Mouse (Mus musculus) intestine, embryonic 14.5 days (tissue): ENCODE results near the gene Vmn1r199. TPM values are rescaled to one million over a fixed set of nuclear protein-coding genes. Genes with fewer than 3 reads are reported as not detected.
"Not testable (repeated sequence)": the region's sequence is repeated elsewhere in the genome, so short reads cannot be mapped to it uniquely, and the experiment has no call there.

Experiments used
- ATAC-seq: fragments of 200-750 bp; cut with Nextera tagmentation; replicated peaks from 2 replicates; pipeline ENCODE4 v1.8.0; 2017; ENCODE audit warnings: low read depth, moderate number of reproducible peaks, moderate TSS enrichment, moderate library complexity; ENCODE audit not compliant: low FRiP score, low TSS enrichment
- DNase-seq: peaks from one replicate; pipeline ENCODE4 v3.0.0-alpha.2; 2018; ENCODE audit warnings: low spot score
- H3K27ac ChIP-seq: fragments of 300-500 bp; sonication (generic); 2 replicates; pipeline ENCODE4 v1.5.1; 2014; ENCODE audit warnings: low read depth, mild to moderate bottlenecking, control low read depth
- H3K27me3 ChIP-seq: fragments of 300-500 bp; sonication (generic); replicated peaks from 2 replicates; pipeline ENCODE4 v1.6.1; 2014; ENCODE audit warnings: low read length, control low read depth; ENCODE audit not compliant: control insufficient read depth, insufficient read depth
- H3K36me3 ChIP-seq: fragments of 300-500 bp; sonication (generic); 2 replicates; pipeline ENCODE4 v1.6.1; 2014; ENCODE audit warnings: low read length, control low read depth; ENCODE audit not compliant: control insufficient read depth, insufficient read depth
- H3K4me1 ChIP-seq: fragments of 300-500 bp; sonication (generic); replicated peaks from 2 replicates; pipeline ENCODE4 v1.6.1; 2014; ENCODE audit warnings: low read length, control low read depth, mixed read lengths; ENCODE audit not compliant: control insufficient read depth, insufficient read depth
- H3K4me2 ChIP-seq: fragments of 300-500 bp; sonication (generic); 2 replicates; pipeline ENCODE4 v1.6.1; 2014; ENCODE audit warnings: low read length
- H3K4me3 ChIP-seq: fragments of 300-500 bp; sonication (generic); 2 replicates; pipeline ENCODE4 v1.5.1; 2014; ENCODE audit warnings: low read depth, low read length, control low read depth, mixed read lengths
- H3K9ac ChIP-seq: fragments of 300-500 bp; sonication (generic); 2 replicates; pipeline ENCODE4 v1.6.1; 2014; ENCODE audit warnings: mild to moderate bottlenecking, low read length
- H3K9me3 ChIP-seq: fragments of 300-500 bp; sonication (generic); 2 replicates; pipeline ENCODE4 v1.6.1; 2016; ENCODE audit warnings: low read length, control low read depth; ENCODE audit not compliant: control insufficient read depth
- WGBS: fragments of 180-500 bp; shearing (Covaris S2); extraction: QIAGEN DNeasy Blood & Tissue Kit; methylation state at CpG from one replicate; pipeline ENCODE4 v1.1.7; 2014; 5-methylcytosine and 5-hydroxymethylcytosine counted together
- polyA plus RNA-seq: library from polyadenylated mRNA; unstranded; fragments of >200 nt; fragmentation: Nextera tagmentation; extraction: Ambion mirVana; gene quantifications from 2 replicates; pipeline ENCODE4 v1.2.1, GENCODE M21; 2014

Vmn1r199 gene
- polyA plus RNA-seq, result not detected in 2 replicates

DNA sequence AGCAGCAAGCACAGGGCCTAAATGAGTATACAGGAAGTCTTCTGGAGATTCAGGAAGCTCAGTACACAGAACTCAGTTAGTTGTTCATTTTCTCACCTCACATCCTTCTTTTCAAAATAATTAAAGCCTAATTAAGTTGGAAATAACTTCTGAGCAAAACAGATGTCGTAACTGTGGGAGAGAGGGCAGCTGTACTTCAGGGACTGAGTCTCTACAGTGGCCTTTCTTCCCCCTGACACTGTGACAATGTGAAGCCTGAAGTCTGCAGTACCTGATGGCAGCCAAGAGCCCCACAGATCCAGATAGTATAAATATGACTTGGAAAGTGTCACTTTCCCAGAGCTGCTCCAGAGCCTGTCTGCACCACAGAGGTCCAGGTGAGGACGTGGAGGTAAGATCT lies at the start of gene Vmn1r199:
Gene Vmn1r199, plus strand, starts transcription at position 301 of the 400 bp plus-strand sequence.
- Histone ChIP-seq H3K9ac (no peak within 1 kb of the TSS), H3K4me1 (no peaks in the 10 kb centered on the region), H3K27me3 (no peaks in the 10 kb centered on the region), H3K4me3 (no peak within 1 kb of the TSS), H3K4me2 (no peak within 1 kb of the TSS), H3K27ac (no peak within 1 kb of the TSS), H3K9me3 (no peaks in the 10 kb centered on the region), H3K36me3 (no peaks in the 10 kb centered on the region)
- no peak for ATAC-seq
- 72% methylated on average over 2 of the region's 2 CpGs for whole genome bisulfite sequencing
- no peak for DNase-seq

DNA sequence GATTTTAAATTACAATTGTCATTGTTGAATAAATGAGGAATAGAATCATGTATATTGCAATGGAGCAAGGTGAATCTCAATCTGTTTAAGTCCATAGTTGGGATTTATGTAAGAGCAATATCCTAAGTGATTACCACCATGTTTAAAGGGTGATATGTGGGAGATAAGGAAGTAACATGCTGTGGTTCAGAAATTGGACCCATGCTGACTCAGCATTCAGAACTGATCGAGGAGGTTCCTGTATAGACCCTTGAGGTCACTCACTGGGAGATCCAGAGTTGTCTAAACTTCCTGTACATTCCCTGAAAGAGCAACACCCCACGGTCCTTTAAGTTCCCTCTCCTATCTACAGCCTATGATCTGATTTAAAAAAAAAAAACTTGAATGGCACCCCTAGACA lies 46.3 kb upstream of the Vmn1r199 start:
- no peak overlapping the region for H3K4me3 ChIP-seq
- no peaks in the 10 kb centered on the region for H3K4me1 ChIP-seq
- no peaks in the 10 kb centered on the region for H3K27me3 ChIP-seq
- H3K9me3 ChIP-seq, result no peaks in the 10 kb centered on the region
- DNase-seq, result no peak
- no peak overlapping the region for H3K4me2 ChIP-seq
- no peak overlapping the region for H3K27ac ChIP-seq
- no peaks in the 10 kb centered on the region for H3K36me3 ChIP-seq
- 79% methylated on average over 2 of the region's 2 CpGs for WGBS
- H3K9ac ChIP-seq, result no peak overlapping the region
- ATAC-seq, result no peak

DNA sequence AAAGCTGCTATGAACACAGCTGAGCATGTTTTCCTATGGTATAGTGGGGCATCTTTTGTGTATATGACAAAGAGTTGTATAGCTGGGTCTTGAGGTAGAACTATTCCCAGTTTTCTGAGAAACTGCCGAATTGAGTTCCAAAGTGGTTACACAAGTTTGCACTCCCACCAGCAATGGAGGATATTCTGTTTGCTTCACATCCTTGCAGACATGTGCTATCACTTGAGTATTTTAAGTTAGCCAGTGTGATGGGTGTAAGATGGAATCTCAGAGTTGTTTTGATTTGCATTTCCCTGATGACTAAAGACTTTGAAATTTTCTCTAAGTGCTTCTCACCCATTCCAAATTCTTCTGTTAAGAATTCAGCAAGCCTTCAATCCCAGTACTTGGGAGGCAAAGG lies 44.1 kb upstream of the Vmn1r199 start:
- 91% methylated on average over 1 of the region's 1 CpGs for WGBS
- H3K4me2 ChIP-seq, result no peak overlapping the region
- H3K27ac ChIP-seq, result no peak overlapping the region
- no peaks in the 10 kb centered on the region for H3K4me1 ChIP-seq
- no peaks in the 10 kb centered on the region for H3K27me3 ChIP-seq
- H3K4me3 ChIP-seq, result no peak overlapping the region
- no peak for ATAC-seq
- DNase-seq, result no peak
- no peaks in the 10 kb centered on the region for H3K36me3 ChIP-seq
- no peaks in the 10 kb centered on the region for H3K9me3 ChIP-seq
- no peak overlapping the region for H3K9ac ChIP-seq

DNA sequence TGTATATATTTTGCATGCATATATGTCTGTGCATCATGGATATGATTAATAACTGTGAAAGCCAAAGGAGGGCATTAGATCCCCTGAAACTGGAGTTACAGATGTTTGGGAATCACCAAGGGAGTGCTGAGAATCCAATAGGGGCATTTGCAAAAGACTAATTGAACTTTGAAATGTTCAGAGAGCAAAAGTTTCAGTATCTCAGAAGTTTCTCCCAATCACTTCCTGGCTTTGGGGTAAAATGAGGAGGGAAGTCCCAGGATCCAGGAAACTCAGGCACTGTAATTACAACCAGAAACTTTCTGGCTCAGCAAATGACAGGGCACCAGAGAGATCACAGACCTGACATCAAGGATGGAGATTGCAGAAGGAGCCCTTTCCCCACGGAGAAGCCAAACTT lies 29.6 kb upstream of the Vmn1r199 start, which contains the start of gene Vmn1r198:
Gene Vmn1r198, plus strand, starts transcription at position 301 of the 400 bp plus-strand sequence.
- no peak within 1 kb of the TSS for H3K4me3 ChIP-seq
- DNase-seq (no peak), ATAC-seq (no peak)
- no peak within 1 kb of the TSS for H3K4me2 ChIP-seq
- no peaks in the 10 kb centered on the region for H3K4me1 ChIP-seq
- H3K27ac ChIP-seq, result no peak within 1 kb of the TSS
- no peaks in the 10 kb centered on the region for H3K36me3 ChIP-seq
- H3K9ac ChIP-seq, result no peak within 1 kb of the TSS
- H3K27me3 ChIP-seq, result no peaks in the 10 kb centered on the region
- no peaks in the 10 kb centered on the region for H3K9me3 ChIP-seq
- 22% methylated on average over 1 of the region's 1 CpGs for WGBS

DNA sequence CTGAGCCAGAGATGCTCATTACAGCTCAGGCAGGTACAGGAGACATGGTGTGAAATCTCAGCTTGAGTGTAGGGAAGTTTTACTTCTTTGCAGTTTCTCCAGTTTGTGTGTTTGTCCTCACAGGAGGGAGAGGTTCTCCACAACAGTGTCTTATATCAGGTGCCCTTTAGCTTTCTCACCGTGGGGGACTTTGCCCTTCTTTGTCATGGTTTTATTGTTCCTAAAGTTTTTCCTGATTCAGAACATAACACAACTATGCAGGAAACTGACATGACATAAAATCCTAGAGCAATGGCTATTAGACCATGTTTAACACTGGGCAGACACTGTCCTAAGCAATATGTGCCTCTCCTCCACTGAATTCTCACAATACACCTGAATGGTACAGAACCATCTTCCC lies 28.8 kb upstream of the Vmn1r199 start:
- H3K4me2 ChIP-seq, result no peak overlapping the region
- no peak overlapping the region for H3K4me3 ChIP-seq
- no peaks in the 10 kb centered on the region for H3K9me3 ChIP-seq
- H3K27ac ChIP-seq, result no peak overlapping the region
- DNase-seq, result no peak
- H3K9ac ChIP-seq, result no peak overlapping the region
- no peaks in the 10 kb centered on the region for H3K27me3 ChIP-seq
- no peaks in the 10 kb centered on the region for H3K4me1 ChIP-seq
- WGBS, result 92% methylated on average over 1 of the region's 1 CpGs
- H3K36me3 ChIP-seq, result no peaks in the 10 kb centered on the region
- ATAC-seq, result no peak

DNA sequence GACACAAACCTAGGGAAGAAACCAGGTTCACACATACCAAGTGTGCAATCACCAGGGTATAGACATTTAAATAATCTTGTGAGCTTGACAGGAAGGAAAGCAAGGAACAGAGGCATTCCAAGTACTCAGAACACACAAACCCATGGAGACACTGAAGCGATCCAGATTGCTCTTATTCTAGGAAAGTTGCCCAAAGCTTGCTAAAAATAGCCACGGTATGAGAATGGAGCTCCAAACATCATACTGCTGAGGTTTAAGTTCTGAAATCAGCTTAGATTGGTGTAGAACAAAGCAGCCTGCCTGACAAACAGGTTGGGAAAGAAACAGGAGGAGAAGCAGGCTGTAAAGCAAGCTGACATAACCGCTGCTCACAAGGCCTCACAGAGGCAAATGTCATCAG lies 1.5 kb downstream of the Vmn1r199 start:
- H3K4me1 ChIP-seq, H3K9me3 ChIP-seq, DNase-seq, H3K4me3 ChIP-seq, H3K36me3 ChIP-seq, H3K27me3 ChIP-seq, H3K9ac ChIP-seq, ATAC-seq, H3K4me2 ChIP-seq, H3K27ac ChIP-seq: not testable (repeated sequence)
- WGBS, result 50% methylated on average over 3 of the region's 3 CpGs

DNA sequence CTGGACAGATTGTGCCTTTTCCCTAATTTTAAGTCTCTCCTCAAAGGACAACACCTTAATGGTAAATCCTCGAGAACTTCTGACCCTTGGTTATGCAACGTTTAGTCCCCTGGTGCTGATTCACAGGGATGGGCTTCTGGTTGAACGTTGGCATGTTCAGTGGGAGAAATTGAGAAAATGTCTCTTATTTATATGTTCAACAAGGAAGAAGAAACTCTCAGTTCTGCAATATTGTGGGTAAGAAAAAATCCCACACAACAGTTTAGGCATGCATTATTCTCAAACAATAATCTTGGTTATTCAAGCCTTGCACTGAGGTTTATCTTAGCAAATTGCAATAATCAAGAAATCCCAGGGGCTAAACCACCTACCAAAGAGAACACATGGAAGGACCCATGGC lies 3.8 kb downstream of the Vmn1r199 start:
- no peak overlapping the region for H3K27ac ChIP-seq
- H3K4me2 ChIP-seq, result no peak overlapping the region
- H3K36me3 ChIP-seq, result no peaks in the 10 kb centered on the region
- no peaks in the 10 kb centered on the region for H3K27me3 ChIP-seq
- ATAC-seq (no peak), DNase-seq (no peak)
- 79% methylated on average over 3 of the region's 3 CpGs for WGBS
- H3K9me3 ChIP-seq, result no peaks in the 10 kb centered on the region
- H3K9ac ChIP-seq, result no peak overlapping the region
- H3K4me3 ChIP-seq, result no peak overlapping the region
- no peaks in the 10 kb centered on the region for H3K4me1 ChIP-seq

DNA sequence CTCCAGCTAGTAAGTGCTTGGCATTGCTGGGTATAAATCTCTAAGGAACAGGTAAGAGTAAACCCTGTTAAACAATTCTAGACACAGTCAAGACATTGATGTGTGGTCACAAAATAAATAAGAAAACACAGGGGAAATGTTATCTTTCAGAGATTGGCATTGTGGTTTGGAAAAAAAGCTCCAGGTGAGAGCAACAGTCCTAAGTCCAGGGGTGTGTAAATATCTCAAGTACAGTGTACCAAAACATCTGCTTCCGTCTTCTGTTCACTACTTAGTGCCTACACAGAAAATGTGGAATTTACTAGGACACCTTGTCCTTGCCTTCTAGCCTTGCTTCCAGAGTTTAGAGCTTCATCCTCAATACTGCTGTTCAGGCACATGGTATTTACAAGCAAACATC lies 7.4 kb downstream of the Vmn1r199 start:
- DNase-seq (no peak), ATAC-seq (no peak)
- Histone ChIP-seq H3K4me2 (no peak overlapping the region), H3K4me3 (no peak overlapping the region), H3K4me1 (no peaks in the 10 kb centered on the region), H3K27ac (no peak overlapping the region), H3K9ac (no peak overlapping the region), H3K9me3 (no peaks in the 10 kb centered on the region), H3K27me3 (no peaks in the 10 kb centered on the region), H3K36me3 (no peaks in the 10 kb centered on the region)
- 86% methylated on average over 1 of the region's 1 CpGs for WGBS

DNA sequence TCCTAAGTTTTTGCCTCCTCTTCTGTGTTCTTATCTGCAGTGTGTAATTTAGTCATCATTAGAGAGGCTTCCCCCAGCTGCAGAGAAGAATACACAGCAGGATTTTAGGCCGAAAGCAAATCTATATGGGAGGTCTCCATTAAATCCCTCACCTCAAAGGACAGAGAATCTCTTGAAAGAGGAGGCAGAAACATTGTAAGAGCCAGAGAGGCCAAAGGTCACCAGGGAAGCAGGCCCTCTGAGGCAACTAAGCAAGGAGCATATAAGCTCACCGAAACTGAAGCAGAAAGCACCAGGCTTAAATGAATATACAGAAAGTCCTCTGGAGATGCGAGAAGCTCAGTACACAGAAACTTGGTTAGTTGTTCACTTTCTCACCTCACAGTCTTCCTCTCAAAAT lies 10.5 kb downstream of the Vmn1r199 start, which contains the start of gene Vmn1r200:
Gene Vmn1r200, plus strand, starts transcription at position 301 of the 400 bp plus-strand sequence.
- Histone ChIP-seq H3K9me3 (no peaks in the 10 kb centered on the region), H3K27me3 (no peaks in the 10 kb centered on the region), H3K4me1 (no peaks in the 10 kb centered on the region), H3K27ac (no peak within 1 kb of the TSS), H3K4me2 (no peak within 1 kb of the TSS), H3K4me3 (no peak within 1 kb of the TSS), H3K9ac (no peak within 1 kb of the TSS), H3K36me3 (no peaks in the 10 kb centered on the region)
- WGBS, result 43% methylated on average over 3 of the region's 3 CpGs
- ATAC-seq (no peak), DNase-seq (no peak)
